Mouse (Mus musculus): Measurements from ENCODE around the gene Aldh16a1. TPM values are rescaled to one million over a fixed set of nuclear protein-coding genes. Genes with fewer than 3 reads are reported as not detected.

The Aldh16a1 gene
- polyA plus RNA-seq, 1 experiment from 2014 or later, result 49.1 TPM

DNA sequence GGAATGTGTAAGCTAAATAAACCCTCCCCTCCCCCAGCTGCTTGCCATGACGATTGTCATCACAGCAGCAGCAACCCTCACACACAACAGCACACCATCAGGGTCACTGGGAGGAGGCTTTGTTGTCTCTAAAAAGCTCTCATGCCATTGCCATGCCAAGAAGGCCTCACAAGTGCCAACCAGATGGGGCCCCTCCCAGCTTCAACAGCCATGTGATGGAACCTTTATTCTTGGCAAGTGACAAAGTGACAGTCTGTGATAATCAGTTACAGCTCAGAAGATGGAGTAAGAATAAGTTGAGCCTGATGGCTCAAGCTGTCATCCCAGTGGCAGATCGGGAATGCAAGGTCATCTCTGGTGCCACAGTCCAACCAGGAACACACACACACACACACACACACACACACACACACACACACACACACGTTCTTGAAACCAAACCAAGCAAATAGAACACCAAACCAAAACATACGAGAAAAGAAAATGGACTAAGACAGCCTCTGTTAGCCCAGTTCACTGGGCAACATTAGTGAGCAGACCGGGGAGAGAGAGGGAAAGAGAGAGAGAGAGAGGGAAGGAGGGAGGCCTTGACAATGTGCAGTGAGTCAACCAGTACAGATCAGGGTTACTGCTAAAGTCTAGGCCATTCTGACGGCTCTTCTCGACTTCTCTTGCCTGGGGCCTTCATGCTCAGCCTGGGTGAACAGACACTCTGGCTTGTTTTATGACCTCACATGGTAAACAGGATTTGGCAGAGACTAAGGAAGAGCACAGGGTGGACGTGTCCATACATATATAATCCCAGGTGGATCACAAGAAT is 14.3 kb downstream of the Aldh16a1 start:
- 0 out of 2 replicates have a peak, but pooled peaks cover 5% of the 10 kb centered on the region for H3K27me3 ChIP-seq
- peaks cover 9% of the 10 kb centered on the region for H3K4me1 ChIP-seq
- no peak overlapping the region for H3K9ac ChIP-seq
- no peak overlapping the region for H3K4me3 ChIP-seq
- WGBS, result 63% methylated on average over 8 of the region's 8 CpGs
- no peak overlapping the region for H3K4me2 ChIP-seq
- no peaks in the 10 kb centered on the region for H3K9me3 ChIP-seq
- no peak overlapping the region for H3K27ac ChIP-seq
- peaks cover 34% of the 10 kb centered on the region for H3K36me3 ChIP-seq
- no peak for ATAC-seq (ENCODE audit: insufficient number of reproducible peaks, low FRiP score, low TSS enrichment, low read depth)

- no peak for ATAC-seq (ENCODE audit: insufficient number of reproducible peaks, low FRiP score, low TSS enrichment, low read depth)
- Histone ChIP-seq H3K4me2 (no peak overlapping the region), H3K9ac (no peak overlapping the region), H3K36me3 (peaks cover 17% of the 10 kb centered on the region), H3K27ac (no peak overlapping the region), H3K27me3 (0 out of 2 replicates have a peak, but pooled peaks cover 6% of the 10 kb centered on the region), H3K4me3 (no peak overlapping the region), H3K4me1 (peaks cover 15% of the 10 kb centered on the region), H3K9me3 (no peaks in the 10 kb centered on the region)
- WGBS, result 79% methylated on average over 1 of the region's 1 CpGs
These were observed 16.0 kb downstream of the Aldh16a1 start for GRCm38 (mm10) chr7:45138403-45138802.

- Histone ChIP-seq H3K4me1 (peaks cover 15% of the 10 kb centered on the region), H3K4me2 (no peak overlapping the region), H3K4me3 (no peak overlapping the region), H3K27me3 (0 out of 2 replicates have a peak, but pooled peaks cover 6% of the 10 kb centered on the region), H3K9ac (no peak overlapping the region), H3K9me3 (no peaks in the 10 kb centered on the region), H3K27ac (no peak overlapping the region), H3K36me3 (peaks cover 8% of the 10 kb centered on the region)
- 81% methylated on average over 12 of the region's 12 CpGs for WGBS
- no peak for ATAC-seq (ENCODE audit: insufficient number of reproducible peaks, low FRiP score, low TSS enrichment, low read depth)
These were observed 17.0 kb downstream of the Aldh16a1 start for GRCm38 (mm10) chr7:45137171-45138006.

DNA sequence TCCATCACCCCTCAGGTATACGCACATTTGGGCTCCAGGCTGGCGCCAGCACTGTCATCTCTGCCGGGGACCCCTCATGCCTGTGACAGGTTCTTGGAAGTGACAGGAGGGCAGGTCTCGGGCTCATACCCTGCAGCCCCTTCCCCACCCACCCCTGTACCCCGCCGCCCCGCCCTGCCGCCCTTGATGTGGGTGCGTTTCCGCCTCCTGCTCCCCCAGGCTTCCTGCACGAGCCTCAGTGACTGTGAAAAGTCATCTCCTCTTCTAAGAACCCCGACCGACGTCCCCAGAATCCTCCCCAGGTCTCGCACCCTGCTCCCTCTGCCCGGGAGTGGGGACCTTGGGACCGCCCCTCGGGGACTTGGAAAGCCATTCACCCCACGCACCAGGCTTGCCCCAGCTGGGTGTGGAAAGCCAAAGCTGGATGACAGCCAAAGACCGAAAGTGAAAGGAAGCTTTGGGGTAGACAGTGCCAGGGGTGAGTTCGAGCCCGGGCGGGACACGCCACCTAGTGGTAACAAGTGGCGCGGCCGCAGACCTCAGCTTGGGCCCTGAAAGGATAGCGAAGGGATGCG is 18.3 kb downstream of the Aldh16a1 start, which contains the start of the genes Gm45713 and Flt3l:
TSS of gene Gm45713 (minus strand) at position 239 of the 575 bp plus-strand sequence.
TSS of gene Flt3l (minus strand) at position 440 of the 575 bp plus-strand sequence.
- Histone ChIP-seq H3K9me3 (no peaks in the 10 kb centered on the region), H3K27me3 (0 out of 2 replicates have a peak, but pooled peaks cover 6% of the 10 kb centered on the region), H3K36me3 (no peaks in the 10 kb centered on the region), H3K9ac (peak within 1 kb of the TSS; percentile 42), H3K4me2 (peak within 1 kb of the TSS; percentile 87), H3K4me1 (peaks cover 15% of the 10 kb centered on the region), H3K4me3 (peak within 1 kb of the TSS; percentile 54), H3K27ac (peak within 1 kb of the TSS; percentile 51; the same call in 1 of the 2 replicates)
- peak; percentile 68; the same call in 1 of the 2 replicates for ATAC-seq (ENCODE audit: insufficient number of reproducible peaks, low FRiP score, low TSS enrichment, low read depth)
- WGBS, result 1% methylated on average over 29 of the region's 29 CpGs

GRCm38 (mm10) chr7:45135370-45135769 is 19.0 kb downstream of the Aldh16a1 start:
- peaks cover 15% of the 10 kb centered on the region for H3K4me1 ChIP-seq
- peak overlapping the region; percentile 87; the same call in 1 of the 2 replicates for H3K4me2 ChIP-seq
- H3K36me3 ChIP-seq, result no peaks in the 10 kb centered on the region
- H3K27ac ChIP-seq, result no peak overlapping the region; the same call in 1 of the 2 replicates
- 73% methylated on average over 3 of the region's 3 CpGs for WGBS
- no peak for ATAC-seq (ENCODE audit: insufficient number of reproducible peaks, low FRiP score, low TSS enrichment, low read depth)
- no peak overlapping the region for H3K9ac ChIP-seq
- no peaks in the 10 kb centered on the region for H3K9me3 ChIP-seq
- H3K4me3 ChIP-seq, result peak overlapping the region; percentile 54
- 0 out of 2 replicates have a peak, but pooled peaks cover 6% of the 10 kb centered on the region for H3K27me3 ChIP-seq

- H3K4me2 ChIP-seq, result peak overlapping the region; percentile 12; the same call in 1 of the 2 replicates
- ATAC-seq (ENCODE audit: insufficient number of reproducible peaks, low FRiP score, low TSS enrichment, low read depth), result peak; percentile 46; the same call in 1 of the 2 replicates
- 13% methylated on average over 12 of the region's 12 CpGs for WGBS
These were observed 19.8 kb downstream of the Aldh16a1 start for GRCm38 (mm10) chr7:45134544-45135026.

DNA sequence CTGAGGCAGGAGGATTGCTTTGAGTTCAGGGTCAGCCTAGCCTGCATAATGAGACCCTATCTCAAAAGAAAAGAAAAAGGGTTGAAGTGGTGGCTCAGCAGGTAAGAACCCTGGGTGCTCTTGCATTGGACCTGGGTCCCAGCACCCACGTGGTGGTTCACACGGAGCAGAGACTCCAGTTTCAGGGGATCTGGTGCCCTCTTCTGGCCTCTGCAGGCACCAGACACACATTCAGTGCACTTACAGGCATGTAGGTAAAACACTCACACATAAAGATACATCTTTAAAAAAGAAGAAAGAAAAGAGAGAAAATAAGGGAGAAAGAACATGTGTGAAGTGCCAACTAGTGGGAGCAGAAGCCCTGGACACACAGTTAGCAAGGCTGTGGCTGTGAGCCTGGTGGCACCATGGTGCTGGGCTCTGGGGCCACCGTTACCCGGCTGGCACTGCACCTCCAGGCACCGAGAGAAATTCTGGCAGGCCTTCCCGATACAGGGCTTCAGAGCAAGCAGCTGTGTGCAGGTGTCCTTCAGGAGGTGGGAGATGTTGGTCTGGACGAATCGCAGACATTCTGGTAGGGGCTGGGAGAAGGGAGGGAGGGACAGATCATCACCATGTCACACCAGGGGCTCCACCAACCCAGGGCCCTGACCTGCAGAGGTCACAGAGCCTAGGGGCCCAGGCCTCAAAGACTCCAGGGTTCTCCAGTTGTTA is 20.8 kb downstream of the Aldh16a1 start:
- no peaks in the 10 kb centered on the region for H3K36me3 ChIP-seq
- no peak overlapping the region for H3K4me2 ChIP-seq
- H3K27ac ChIP-seq, result no peak overlapping the region
- ATAC-seq (ENCODE audit: insufficient number of reproducible peaks, low FRiP score, low TSS enrichment, low read depth), result no peak
- 0 out of 2 replicates have a peak, but pooled peaks cover 6% of the 10 kb centered on the region for H3K27me3 ChIP-seq
- no peak overlapping the region for H3K4me3 ChIP-seq
- peaks cover 24% of the 10 kb centered on the region for H3K4me1 ChIP-seq
- no peaks in the 10 kb centered on the region for H3K9me3 ChIP-seq
- 71% methylated on average over 8 of the region's 8 CpGs for WGBS
- no peak overlapping the region for H3K9ac ChIP-seq

More at GRCm38 (mm10) chr7:45134544-45135026, 19.8 kb downstream of the Aldh16a1 start:
- Histone ChIP-seq H3K27ac (no peak overlapping the region), H3K4me3 (no peak overlapping the region), H3K27me3 (0 out of 2 replicates have a peak, but pooled peaks cover 6% of the 10 kb centered on the region), H3K9ac (no peak overlapping the region), H3K4me1 (peaks cover 19% of the 10 kb centered on the region), H3K36me3 (no peaks in the 10 kb centered on the region), H3K9me3 (no peaks in the 10 kb centered on the region)

DNA sequence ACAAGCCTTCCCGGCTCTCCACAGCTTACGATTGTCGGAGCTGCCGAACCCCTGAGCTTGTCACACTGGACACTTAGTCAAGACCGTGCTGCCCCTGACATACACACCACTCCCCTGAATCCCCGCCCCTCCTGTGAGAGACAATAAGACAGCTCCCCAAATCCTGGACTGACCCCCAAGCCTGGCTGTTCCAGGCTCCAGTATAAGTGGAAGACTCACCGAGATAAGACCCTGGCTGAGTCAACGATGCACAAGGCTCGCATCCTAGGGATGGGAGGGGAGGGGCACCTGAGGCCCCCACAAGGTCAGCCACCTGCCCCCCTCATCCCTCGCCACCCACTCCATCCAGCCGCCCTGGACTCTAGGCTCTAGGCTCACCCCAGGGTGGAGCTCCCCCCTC is 22.5 kb downstream of the Aldh16a1 start:
- Histone ChIP-seq H3K9me3 (no peaks in the 10 kb centered on the region), H3K9ac (no peak overlapping the region), H3K27ac (no peak overlapping the region), H3K4me3 (no peak overlapping the region), H3K27me3 (0 out of 2 replicates have a peak, but pooled peaks cover 6% of the 10 kb centered on the region), H3K36me3 (peaks cover 7% of the 10 kb centered on the region), H3K4me1 (peaks cover 31% of the 10 kb centered on the region), H3K4me2 (no peak overlapping the region)
- WGBS, result 83% methylated on average over 11 of the region's 11 CpGs
- ATAC-seq (ENCODE audit: insufficient number of reproducible peaks, low FRiP score, low TSS enrichment, low read depth), result no peak

- ATAC-seq (ENCODE audit: insufficient number of reproducible peaks, low FRiP score, low TSS enrichment, low read depth), result no peak
- WGBS, result 65% methylated on average over 15 of the region's 15 CpGs
- H3K27ac ChIP-seq, result peak overlapping the region; percentile 90
These were observed 24.4 kb downstream of the Aldh16a1 start for GRCm38 (mm10) chr7:45129776-45130512.

GRCm38 (mm10) chr7:45129318-45129717 is 25.1 kb downstream of the Aldh16a1 start:
- H3K4me2 ChIP-seq, result peak overlapping the region; percentile 60
- H3K4me1 ChIP-seq, result peaks cover 38% of the 10 kb centered on the region
- under 1% methylated on average over 17 of the region's 17 CpGs for WGBS
- no peaks in the 10 kb centered on the region for H3K27me3 ChIP-seq
- H3K36me3 ChIP-seq, result peaks cover 26% of the 10 kb centered on the region
- no peak for ATAC-seq (ENCODE audit: insufficient number of reproducible peaks, low FRiP score, low TSS enrichment, low read depth)
- peak overlapping the region; percentile 90 for H3K4me3 ChIP-seq
- H3K27ac ChIP-seq, result peak overlapping the region; percentile 90
- no peaks in the 10 kb centered on the region for H3K9me3 ChIP-seq
- peak overlapping the region; percentile 53 for H3K9ac ChIP-seq

More at GRCm38 (mm10) chr7:45129776-45130512, 24.4 kb downstream of the Aldh16a1 start:
- Histone ChIP-seq H3K4me2 (peak overlapping the region; percentile 60), H3K36me3 (peaks cover 26% of the 10 kb centered on the region), H3K9me3 (no peaks in the 10 kb centered on the region), H3K9ac (no peak overlapping the region), H3K27me3 (no peaks in the 10 kb centered on the region), H3K4me1 (peaks cover 40% of the 10 kb centered on the region), H3K4me3 (peak overlapping the region; percentile 90)

Measured in limb, embryonic 15.5 days (tissue).